ENCODE assay signal across 7 mouse cellular contexts in genomic region chr17:25273706-25274501, GRCm38 (mm10). TPM values are rescaled to one million over a fixed set of nuclear protein-coding genes. Genes with fewer than 3 reads are reported as not detected.
A peak's percentile ranks its signal among the peaks of the same experiment; 100 is the strongest.
DNase-seq lines count a peak whose midpoint lies in the region; ATAC-seq and TF ChIP-seq lines count a peak whose summit lies in the region.

No protein-coding gene starts in this region.

- H3K4me1 ChIP-seq in embryonic facial prominence, embryonic 10.5 days: peaks cover 38% of the 10 kb centered on the region
- H3K4me1 ChIP-seq in intestine, postnatal 0 days (replicated peaks; ENCODE audit: control insufficient read depth, insufficient read depth, low read length): 0 out of 2 replicates have a peak, but pooled peaks cover 4% of the 10 kb centered on the region
- H3K4me1 ChIP-seq in limb, embryonic 10.5 days: peaks cover 29% of the 10 kb centered on the region
- peaks cover 42% of the 10 kb centered on the region for H3K4me1 ChIP-seq in midbrain, embryonic 13.5 days (replicated peaks)

- H3K27me3 ChIP-seq in embryonic facial prominence, embryonic 10.5 days (replicated peaks; ENCODE audit: low read depth, poor library complexity, severe bottlenecking): no peaks in the 10 kb centered on the region
- no peaks in the 10 kb centered on the region for H3K27me3 ChIP-seq in intestine, postnatal 0 days (replicated peaks; ENCODE audit: control insufficient read depth, insufficient read depth, low read length)
- H3K27me3 ChIP-seq in limb, embryonic 10.5 days (ENCODE audit: low read depth, poor library complexity, severe bottlenecking): no peaks in the 10 kb centered on the region
- 0 out of 2 replicates have a peak, but pooled peaks cover 5% of the 10 kb centered on the region for H3K27me3 ChIP-seq in midbrain, embryonic 13.5 days

- ATAC-seq in intestine, postnatal 0 days: peak; percentile 90
- peak; percentile 88 for ATAC-seq in midbrain, embryonic 13.5 days

- no peaks in the 10 kb centered on the region for H3K9me3 ChIP-seq in embryonic facial prominence, embryonic 10.5 days
- H3K9me3 ChIP-seq in intestine, postnatal 0 days (ENCODE audit: control insufficient read depth): no peaks in the 10 kb centered on the region
- no peaks in the 10 kb centered on the region for H3K9me3 ChIP-seq in limb, embryonic 10.5 days (replicated peaks)
- no peaks in the 10 kb centered on the region for H3K9me3 ChIP-seq in midbrain, embryonic 13.5 days

- peak overlapping the region; percentile 92 for H3K4me3 ChIP-seq in embryonic facial prominence, embryonic 10.5 days
- H3K4me3 ChIP-seq in intestine, postnatal 0 days (ENCODE audit: low read depth, low read length): peak overlapping the region; percentile 96
- H3K4me3 ChIP-seq in limb, embryonic 10.5 days: peak overlapping the region; percentile 99
- H3K4me3 ChIP-seq in midbrain, embryonic 13.5 days (replicated peaks): peak overlapping the region; percentile 86

- peak overlapping the region; percentile 99 for H3K27ac ChIP-seq in embryonic facial prominence, embryonic 10.5 days (replicated peaks)
- peak overlapping the region; percentile 98 for H3K27ac ChIP-seq in intestine, postnatal 0 days (ENCODE audit: low read depth, low read length)
- peak overlapping the region; percentile 100 for H3K27ac ChIP-seq in limb, embryonic 10.5 days
- H3K27ac ChIP-seq in midbrain, embryonic 13.5 days: peak overlapping the region; percentile 99

- H3K4me2 ChIP-seq in intestine, postnatal 0 days (replicated peaks; ENCODE audit: low read depth): peak overlapping the region; percentile 83
- H3K4me2 ChIP-seq in midbrain, embryonic 13.5 days (replicated peaks): peak overlapping the region; percentile 47

- under 1% methylated on average over 45 of the region's 45 CpGs for WGBS in embryonic facial prominence, embryonic 10.5 days
- WGBS in intestine, postnatal 0 days: under 1% methylated on average over 40 of the region's 45 CpGs
- WGBS in limb, embryonic 10.5 days: under 1% methylated on average over 45 of the region's 45 CpGs
- WGBS in midbrain, embryonic 13.5 days: under 1% methylated on average over 45 of the region's 45 CpGs

- DNase-seq in adrenal gland, postnatal 10 days: peak; percentile 95
- DNase-seq in embryonic facial prominence, embryonic 10.5 days (ENCODE audit: low spot score): peak; percentile 94
- DNase-seq in gonadal fat pad, adult 2 months (ENCODE audit: low read depth): peak; percentile 98
- DNase-seq in limb, embryonic 10.5 days (ENCODE audit: low spot score): peak; percentile 96
- DNase-seq in spleen, adult 12 weeks (ENCODE audit: low spot score): peak; percentile 94

- peaks cover 32% of the 10 kb centered on the region for H3K36me3 ChIP-seq in embryonic facial prominence, embryonic 10.5 days (replicated peaks)
- peaks cover 4% of the 10 kb centered on the region for H3K36me3 ChIP-seq in intestine, postnatal 0 days (ENCODE audit: control insufficient read depth, insufficient read depth)
- H3K36me3 ChIP-seq in limb, embryonic 10.5 days: peaks cover 32% of the 10 kb centered on the region
- peaks cover 11% of the 10 kb centered on the region for H3K36me3 ChIP-seq in midbrain, embryonic 13.5 days

- H3K9ac ChIP-seq in intestine, postnatal 0 days (ENCODE audit: low read depth, low read length): peak overlapping the region; percentile 98
- H3K9ac ChIP-seq in midbrain, embryonic 13.5 days (replicated peaks): peak overlapping the region; percentile 99

- peak; percentile 87 for TF ChIP-seq CTCF in intestine, postnatal 0 days (IDR thresholded peaks at IDR 0.05; ENCODE audit: low read depth)

RNA-seq across cellular contexts. Expression of gene Ube2i, which starts 0.5 kb away (rescaled TPM):
- total RNA-seq in adrenal gland, postnatal 10 days (2021): 100 to 1,000 TPM; 221 to 242 TPM
- 952 and 961 TPM in 2 replicates for polyA plus RNA-seq in embryonic facial prominence, embryonic 10.5 days (2016; fragmentation: Nextera tagmentation; extraction: Ambion mirVana)
- polyA plus RNA-seq in gonadal fat pad, adult 2 months (2012; rRNA removed): 136 and 144 TPM in 2 replicates
- 253 and 257 TPM in 2 replicates for polyA plus RNA-seq in intestine, postnatal 0 days (2015; fragmentation: Nextera tagmentation; extraction: Ambion mirVana)
- 974 and 998 TPM in 2 replicates for polyA plus RNA-seq in limb, embryonic 10.5 days (2016; fragmentation: Nextera tagmentation; extraction: Ambion mirVana)
- polyA plus RNA-seq in midbrain, embryonic 13.5 days (2015; fragmentation: Nextera tagmentation; extraction: Ambion mirVana): 672 and 679 TPM in 2 replicates

RNA-seq across cellular contexts. Expression of gene Baiap3, which starts 17.7 kb away (rescaled TPM):
- total RNA-seq in adrenal gland, postnatal 10 days (2021): 10 to 100 TPM in 1 of 2 experiments, 1 to 10 TPM in 1; 6.4 to 11.8 TPM
- polyA plus RNA-seq in embryonic facial prominence, embryonic 10.5 days (2016; fragmentation: Nextera tagmentation; extraction: Ambion mirVana): 0.67 and 0.94 TPM in 2 replicates
- polyA plus RNA-seq in gonadal fat pad, adult 2 months (2012; rRNA removed): 4.0 and 4.3 TPM in 2 replicates
- polyA plus RNA-seq in intestine, postnatal 0 days (2015; fragmentation: Nextera tagmentation; extraction: Ambion mirVana): 0.86 and 1.1 TPM in 2 replicates
- 0.49 and 0.93 TPM in 2 replicates for polyA plus RNA-seq in limb, embryonic 10.5 days (2016; fragmentation: Nextera tagmentation; extraction: Ambion mirVana)
- polyA plus RNA-seq in midbrain, embryonic 13.5 days (2015; fragmentation: Nextera tagmentation; extraction: Ambion mirVana): 8.7 and 9.2 TPM in 2 replicates

RNA-seq across cellular contexts. Expression of gene Prss34, which starts 24.3 kb away (rescaled TPM):
- total RNA-seq in adrenal gland, postnatal 10 days (2021): 1 to 10 TPM; 1.8 to 2.4 TPM
- polyA plus RNA-seq in embryonic facial prominence, embryonic 10.5 days (2016; fragmentation: Nextera tagmentation; extraction: Ambion mirVana): not detected in 2 replicates
- 0.34 and 0.42 TPM in 2 replicates for polyA plus RNA-seq in gonadal fat pad, adult 2 months (2012; rRNA removed)
- polyA plus RNA-seq in intestine, postnatal 0 days (2015; fragmentation: Nextera tagmentation; extraction: Ambion mirVana): 0.18 and 0.29 TPM in 2 replicates
- not detected in 2 replicates for polyA plus RNA-seq in limb, embryonic 10.5 days (2016; fragmentation: Nextera tagmentation; extraction: Ambion mirVana)
- not detected in 2 replicates for polyA plus RNA-seq in midbrain, embryonic 13.5 days (2015; fragmentation: Nextera tagmentation; extraction: Ambion mirVana)

RNA-seq across cellular contexts. Expression of gene Tsr3, which starts 33.9 kb away (rescaled TPM):
- total RNA-seq in adrenal gland, postnatal 10 days (2021): 10 to 100 TPM; 22.1 to 22.6 TPM
- polyA plus RNA-seq in embryonic facial prominence, embryonic 10.5 days (2016; fragmentation: Nextera tagmentation; extraction: Ambion mirVana): 75.4 and 78.6 TPM in 2 replicates
- 21.5 and 24.7 TPM in 2 replicates for polyA plus RNA-seq in gonadal fat pad, adult 2 months (2012; rRNA removed)
- 23.3 and 23.4 TPM in 2 replicates for polyA plus RNA-seq in intestine, postnatal 0 days (2015; fragmentation: Nextera tagmentation; extraction: Ambion mirVana)
- 74.6 and 76.6 TPM in 2 replicates for polyA plus RNA-seq in limb, embryonic 10.5 days (2016; fragmentation: Nextera tagmentation; extraction: Ambion mirVana)
- polyA plus RNA-seq in midbrain, embryonic 13.5 days (2015; fragmentation: Nextera tagmentation; extraction: Ambion mirVana): 61.1 and 63.1 TPM in 2 replicates

RNA-seq across cellular contexts. Expression of gene Gnptg, which starts 34.0 kb away (rescaled TPM):
- total RNA-seq in adrenal gland, postnatal 10 days (2021): 10 to 100 TPM; 30.6 to 30.7 TPM
- polyA plus RNA-seq in embryonic facial prominence, embryonic 10.5 days (2016; fragmentation: Nextera tagmentation; extraction: Ambion mirVana): 36.1 and 41.5 TPM in 2 replicates
- polyA plus RNA-seq in gonadal fat pad, adult 2 months (2012; rRNA removed): 58.7 and 60.3 TPM in 2 replicates
- polyA plus RNA-seq in intestine, postnatal 0 days (2015; fragmentation: Nextera tagmentation; extraction: Ambion mirVana): 41.0 and 42.1 TPM in 2 replicates
- 34.6 and 35.0 TPM in 2 replicates for polyA plus RNA-seq in limb, embryonic 10.5 days (2016; fragmentation: Nextera tagmentation; extraction: Ambion mirVana)
- 86.0 and 90.4 TPM in 2 replicates for polyA plus RNA-seq in midbrain, embryonic 13.5 days (2015; fragmentation: Nextera tagmentation; extraction: Ambion mirVana)

Comparison
In these comparisons a context has a peak if more than half of its experiments do, and no peak if none do; other contexts are left out.
1. Peak in every context shown above with its lines: DNase-seq, ATAC-seq, H3K4me3 ChIP-seq and H3K27ac ChIP-seq.